Mouse (Mus musculus): ENCODE results near the gene Vmn1r231. TPM values are rescaled to one million over a fixed set of nuclear protein-coding genes. Genes with fewer than 3 reads are reported as not detected.

The Vmn1r231 gene
- total RNA-seq (2017) = not detected in 2 replicates

GRCm38 (mm10) chr17:20904991-20905390, at the start of gene Vmn1r231:
TSS of gene Vmn1r231 (minus strand) at chr17:20905091.
- ATAC-seq (replicated peaks in 1 of 2; ENCODE audit: insufficient read depth in 1 of 2, low FRiP score in 2 of 2, low TSS enrichment in 1 of 2, low read depth in 1 of 2, poor library complexity in 2 of 2, severe bottlenecking in 2 of 2) = no peak

- ATAC-seq (replicated peaks in 1 of 2; ENCODE audit: insufficient read depth in 1 of 2, low FRiP score in 2 of 2, low TSS enrichment in 1 of 2, low read depth in 1 of 2, poor library complexity in 2 of 2, severe bottlenecking in 2 of 2) = no peak
Measured at GRCm38 (mm10) chr17:20946636-20947035, 41.7 kb upstream of the Vmn1r231 start.

GRCm38 (mm10) chr17:20946026-20946565, 41.2 kb upstream of the Vmn1r231 start:
- no peak for ATAC-seq (replicated peaks in 1 of 2; ENCODE audit: insufficient read depth in 1 of 2, low FRiP score in 2 of 2, low TSS enrichment in 1 of 2, low read depth in 1 of 2, poor library complexity in 2 of 2, severe bottlenecking in 2 of 2)

GRCm38 (mm10) chr17:20944985-20945891, 40.3 kb upstream of the Vmn1r231 start, which contains the start of gene Ppp2r1a:
TSS of gene Ppp2r1a (plus strand) at chr17:20945311.
- peak; percentile 93 to 94 for ATAC-seq (replicated peaks in 1 of 2; ENCODE audit: insufficient read depth in 1 of 2, low FRiP score in 2 of 2, low TSS enrichment in 1 of 2, low read depth in 1 of 2, poor library complexity in 2 of 2, severe bottlenecking in 2 of 2)

GRCm38 (mm10) chr17:20944226-20944625, 39.3 kb upstream of the Vmn1r231 start:
- no peak for ATAC-seq (replicated peaks in 1 of 2; ENCODE audit: insufficient read depth in 1 of 2, low FRiP score in 2 of 2, low TSS enrichment in 1 of 2, low read depth in 1 of 2, poor library complexity in 2 of 2, severe bottlenecking in 2 of 2)

- ATAC-seq (replicated peaks in 1 of 2; ENCODE audit: insufficient read depth in 1 of 2, low FRiP score in 2 of 2, low TSS enrichment in 1 of 2, low read depth in 1 of 2, poor library complexity in 2 of 2, severe bottlenecking in 2 of 2) = no peak
Measured at GRCm38 (mm10) chr17:20919614-20920013, 14.7 kb upstream of the Vmn1r231 start, which contains the start of gene Vmn1r232. TSS of gene Vmn1r232 (minus strand) at chr17:20919714.

- no peak for ATAC-seq (replicated peaks in 1 of 2; ENCODE audit: insufficient read depth in 1 of 2, low FRiP score in 2 of 2, low TSS enrichment in 1 of 2, low read depth in 1 of 2, poor library complexity in 2 of 2, severe bottlenecking in 2 of 2)
Measured at GRCm38 (mm10) chr17:20840144-20840543, 64.7 kb downstream of the Vmn1r231 start, which contains the start of gene Vmn1r230. TSS of gene Vmn1r230 (plus strand) at chr17:20840444.

Other genes starting within 250 kb of the Vmn1r231 start
- not detected in 2 replicates for gene Vmn1r226, start 222.2 kb downstream of the Vmn1r231 start, total RNA-seq (2017)
- not detected in 2 replicates for gene Vmn1r227, start 175.2 kb downstream of the Vmn1r231 start, total RNA-seq (2017)
- not detected in 2 replicates for gene Vmn1r228, start 118.9 kb downstream of the Vmn1r231 start, total RNA-seq (2017)
- gene Vmn1r229, start 93.5 kb downstream of the Vmn1r231 start, total RNA-seq (2017) = not detected in 2 replicates
- gene Vmn1r230, start 64.6 kb downstream of the Vmn1r231 start, total RNA-seq (2017) = not detected in 2 replicates
- gene Vmn1r232, start 14.6 kb upstream of the Vmn1r231 start, total RNA-seq (2017) = not detected in 2 replicates
- gene Ppp2r1a, start 40.2 kb upstream of the Vmn1r231 start, total RNA-seq (2017) = 116 and 174 TPM in 2 replicates
- gene Vmn1r233, start 91.4 kb upstream of the Vmn1r231 start, total RNA-seq (2017) = not detected in 2 replicates
- gene Zfp160, start 103.8 kb upstream of the Vmn1r231 start, total RNA-seq (2017) = 14.4 and 34.7 TPM in 2 replicates

Measured in hematopoietic stem cell, adult 5-6 weeks (primary cell).